Mouse (Mus musculus) G1E (cell line): Measurements from ENCODE around the gene Csnk2b. TPM values are rescaled to one million over a fixed set of nuclear protein-coding genes. Genes with fewer than 3 reads are reported as not detected.

Source experiments
- ATAC-seq: 2 replicates; pipeline ENCODE4 v1.8.0; 2016; ENCODE audit warnings: mild to moderate bottlenecking; ENCODE audit not compliant: insufficient number of reproducible peaks, poor library complexity, low FRiP score, severe bottlenecking; ENCODE audit errors: extremely low read depth
- DNase-seq: peaks from one replicate; pipeline ENCODE4 v3.0.0; 2012; ENCODE audit warnings: low spot score
- H3K27me3 ChIP-seq: 2 replicates; pipeline ENCODE4 v1.6.1; 2012; ENCODE audit warnings: mild to moderate bottlenecking, low read length, inconsistent platforms; ENCODE audit not compliant: insufficient read depth
- H3K36me3 ChIP-seq: replicated peaks from 2 replicates; pipeline ENCODE3; 2012; ENCODE audit warnings: mild to moderate bottlenecking, inconsistent platforms
- H3K4me1 ChIP-seq: 2 replicates; pipeline ENCODE4 v1.6.1; 2012; ENCODE audit warnings: low read depth, low read length, inconsistent platforms, mixed read lengths; ENCODE audit not compliant: insufficient read depth
- H3K4me3 ChIP-seq: 2 replicates; pipeline ENCODE4 v1.5.1; 2012; ENCODE audit warnings: low read depth, mild to moderate bottlenecking, inconsistent platforms, low read length, moderate library complexity, mixed read lengths
- H3K9me3 ChIP-seq: replicated peaks from 2 replicates; pipeline ENCODE4 v1.6.1; 2012; ENCODE audit warnings: inconsistent platforms
- CTCF ChIP-seq: IDR thresholded peaks from 2 replicates; pipeline ENCODE4 v1.5.1; 2012; ENCODE audit warnings: low read depth, low read length, inconsistent platforms, mixed read lengths
- GATA1 ChIP-seq: IDR thresholded peaks from 2 replicates; pipeline ENCODE4 v1.6.1; 2012; ENCODE audit warnings: borderline replicate concordance, low read length, inconsistent platforms, mixed read lengths
- GATA2 ChIP-seq: IDR thresholded peaks from 2 replicates; pipeline ENCODE4 v1.6.1; 2012; ENCODE audit warnings: low read depth, low read length, inconsistent platforms, borderline replicate concordance
- POLR2AphosphoS5 ChIP-seq: IDR thresholded peaks from 2 replicates; pipeline ENCODE4 v1.6.1; 2012; ENCODE audit warnings: low read depth, low read length, inconsistent platforms; ENCODE audit not compliant: insufficient replicate concordance
- TAL1 ChIP-seq: conservative IDR thresholded peaks from 2 replicates; pipeline ENCODE4 v1.6.1; 2012; ENCODE audit warnings: low read depth, low read length, inconsistent platforms, mixed read lengths
- polyA plus RNA-seq: library from polyadenylated mRNA; stranded (reverse); fragments of >175 nt; gene quantifications from 2 replicates; pipeline ENCODE4 v1.2.3, GENCODE M21; 2012
- total RNA-seq, 2 experiments: library from RNA; stranded (forward) in 1 of 2; stranded (reverse) in 1 of 2; fragments of 200-1000 nt in 1 of 2; fragments of >200 nt in 1 of 2; fragmentation: Nextera tagmentation in 1 of 2; gene quantifications; 2 replicates each; pipeline ENCODE4 v1.2.3; 2014 to 2017

Csnk2b gene
- total and polyA plus RNA-seq, 3 experiments = 79.6 to 466 (median 460) TPM

DNA sequence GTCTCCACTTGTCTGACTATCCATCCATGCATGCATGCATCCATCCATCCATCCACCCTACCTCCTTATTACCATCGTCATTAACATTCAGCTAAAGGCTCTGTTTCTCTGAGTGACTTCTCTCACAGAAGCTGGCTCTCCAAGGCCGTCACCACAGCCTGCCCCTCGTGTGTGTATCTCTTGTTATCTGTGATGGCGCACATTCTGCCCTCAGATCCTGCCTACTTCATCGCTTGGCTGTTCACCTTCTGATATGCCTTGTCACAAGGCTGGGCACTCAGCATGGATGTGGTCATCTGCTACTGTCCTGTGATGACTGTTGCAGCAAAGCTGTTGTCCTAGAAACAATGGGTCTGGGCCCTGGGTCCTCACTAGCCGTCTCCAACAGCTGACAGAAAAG, 17.1 kb downstream of the Csnk2b start:
- Histone ChIP-seq H3K4me3 (no peak overlapping the region), H3K9me3 (no peaks in the 10 kb centered on the region), H3K4me1 (peaks cover 80% of the 10 kb centered on the region), H3K27me3 (no peaks in the 10 kb centered on the region), H3K36me3 (peaks cover 51% of the 10 kb centered on the region)
- peak; percentile 56 for TF ChIP-seq TAL1
- TF ChIP-seq POLR2AphosphoS5 = no peak
- ATAC-seq (no peak; the same call in 1 of the 2 replicates), DNase-seq (no peak)

DNA sequence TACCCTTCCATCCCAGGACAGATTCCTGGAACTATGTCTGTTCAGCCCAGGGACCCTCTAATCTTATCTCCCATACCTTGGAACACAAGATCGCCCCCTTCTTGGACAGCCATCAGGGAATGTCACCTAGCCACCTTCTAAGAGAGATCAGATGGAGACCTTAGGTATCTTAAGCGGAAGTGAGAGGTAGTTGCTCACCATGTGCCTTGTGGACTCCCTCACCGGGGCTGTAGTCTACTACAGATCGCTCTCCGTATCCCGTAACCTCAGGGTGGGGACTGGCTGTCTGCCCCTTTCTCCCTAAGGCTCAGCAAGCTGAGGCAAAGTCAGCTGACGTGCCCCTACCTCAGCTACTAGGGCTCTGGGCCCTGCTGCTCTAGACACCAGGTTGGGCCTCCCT, 17.8 kb downstream of the Csnk2b start:
- Histone ChIP-seq H3K9me3 (no peaks in the 10 kb centered on the region), H3K27me3 (no peaks in the 10 kb centered on the region), H3K36me3 (peaks cover 58% of the 10 kb centered on the region), H3K4me1 (peaks cover 85% of the 10 kb centered on the region), H3K4me3 (no peak overlapping the region; the same call in 1 of the 2 replicates)
- TF ChIP-seq GATA2 (no peak), TAL1 (no peak), GATA1 (no peak), CTCF (no peak), POLR2AphosphoS5 (no peak)
- DNase-seq (no peak), ATAC-seq (no peak)

DNA sequence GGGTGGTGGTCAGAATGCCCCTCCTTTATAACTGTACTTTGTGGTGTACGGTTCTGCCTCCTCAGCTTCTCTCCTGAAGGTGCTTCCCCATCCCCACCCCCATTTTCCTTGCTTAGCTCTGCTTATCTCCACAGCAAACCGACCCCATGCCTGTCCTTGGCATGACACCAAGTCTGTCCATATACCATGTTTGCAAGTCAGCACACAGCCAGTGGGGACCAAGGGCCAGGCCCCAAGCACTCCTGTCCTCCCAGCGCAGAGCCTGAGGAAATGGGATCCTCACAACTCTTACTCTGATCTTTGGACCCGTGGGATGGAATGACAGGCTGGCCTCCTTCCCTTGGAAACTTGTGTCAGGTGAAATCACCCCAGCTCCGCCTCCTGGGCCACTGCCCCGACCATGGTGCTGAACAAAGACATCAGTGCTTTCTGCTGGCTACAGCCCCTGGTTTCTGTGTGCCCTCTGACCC, 18.6 kb downstream of the Csnk2b start:
- Histone ChIP-seq H3K4me3 (peak overlapping the region; percentile 49; the same call in 1 of the 2 replicates), H3K27me3 (no peaks in the 10 kb centered on the region), H3K9me3 (no peaks in the 10 kb centered on the region), H3K4me1 (peaks cover 83% of the 10 kb centered on the region), H3K36me3 (peaks cover 66% of the 10 kb centered on the region)
- DNase-seq (no peak), ATAC-seq (no peak)
- TF ChIP-seq TAL1 (no peak), CTCF (no peak), GATA1 (no peak), GATA2 (no peak), POLR2AphosphoS5 (no peak)

DNA sequence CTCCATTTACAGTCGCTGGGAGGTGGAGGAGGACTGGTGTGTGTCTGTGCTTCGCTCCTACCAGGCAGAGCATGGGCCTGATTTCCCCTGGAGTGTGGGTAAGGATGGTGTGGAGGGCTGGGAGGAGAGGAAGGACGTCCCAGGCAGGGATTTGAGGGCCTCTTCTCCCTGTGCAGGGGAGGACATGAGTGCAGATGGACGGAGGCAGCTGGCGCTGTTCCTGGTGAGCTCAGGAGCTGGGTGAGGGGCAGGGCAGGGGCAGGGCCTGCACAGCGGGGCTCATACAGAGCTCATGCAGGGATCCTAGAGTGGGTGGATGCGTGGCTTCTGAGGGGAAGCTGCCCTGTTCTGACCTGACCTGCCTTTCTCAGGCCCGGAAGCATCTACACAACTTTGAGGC, 19.6 kb downstream of the Csnk2b start:
- DNase-seq (no peak), ATAC-seq (no peak)
- H3K4me3 ChIP-seq = no peak overlapping the region; the same call in 1 of the 2 replicates
- no peak for TF ChIP-seq CTCF
- TF ChIP-seq GATA2 = no peak
- TF ChIP-seq GATA1 = no peak
- no peak for TF ChIP-seq TAL1
- no peak for TF ChIP-seq POLR2AphosphoS5
- H3K36me3 ChIP-seq = peaks cover 76% of the 10 kb centered on the region
- peaks cover 86% of the 10 kb centered on the region for H3K4me1 ChIP-seq
- no peaks in the 10 kb centered on the region for H3K27me3 ChIP-seq
- H3K9me3 ChIP-seq = no peaks in the 10 kb centered on the region

DNA sequence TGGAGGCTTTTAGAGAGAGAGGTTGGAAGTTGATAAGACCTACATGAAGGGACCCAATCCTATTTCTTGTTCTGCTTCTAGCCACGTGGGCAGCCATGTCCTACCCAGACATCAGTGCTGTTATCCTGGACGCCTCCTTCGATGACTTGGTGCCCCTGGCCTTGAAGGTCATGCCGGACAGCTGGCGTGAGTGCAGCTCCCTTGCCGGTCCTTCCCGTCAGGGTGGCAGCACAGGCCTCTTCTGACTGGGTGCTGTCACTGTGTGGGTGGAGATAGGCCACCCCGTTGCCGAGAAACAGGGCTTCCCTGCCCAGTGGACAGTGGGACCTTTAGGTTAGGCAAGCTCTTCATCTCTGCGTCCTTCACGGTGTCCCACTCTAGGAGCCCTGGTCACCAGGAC, 20.7 kb downstream of the Csnk2b start:
- H3K36me3 ChIP-seq = peaks cover 87% of the 10 kb centered on the region
- H3K4me3 ChIP-seq = no peak overlapping the region
- no peak for TF ChIP-seq POLR2AphosphoS5
- no peak for TF ChIP-seq TAL1
- TF ChIP-seq GATA2 = no peak
- TF ChIP-seq CTCF = no peak
- no peak for TF ChIP-seq GATA1
- ATAC-seq = no peak
- peaks cover 86% of the 10 kb centered on the region for H3K4me1 ChIP-seq
- DNase-seq = no peak
- H3K27me3 ChIP-seq = no peaks in the 10 kb centered on the region
- H3K9me3 ChIP-seq = no peaks in the 10 kb centered on the region

DNA sequence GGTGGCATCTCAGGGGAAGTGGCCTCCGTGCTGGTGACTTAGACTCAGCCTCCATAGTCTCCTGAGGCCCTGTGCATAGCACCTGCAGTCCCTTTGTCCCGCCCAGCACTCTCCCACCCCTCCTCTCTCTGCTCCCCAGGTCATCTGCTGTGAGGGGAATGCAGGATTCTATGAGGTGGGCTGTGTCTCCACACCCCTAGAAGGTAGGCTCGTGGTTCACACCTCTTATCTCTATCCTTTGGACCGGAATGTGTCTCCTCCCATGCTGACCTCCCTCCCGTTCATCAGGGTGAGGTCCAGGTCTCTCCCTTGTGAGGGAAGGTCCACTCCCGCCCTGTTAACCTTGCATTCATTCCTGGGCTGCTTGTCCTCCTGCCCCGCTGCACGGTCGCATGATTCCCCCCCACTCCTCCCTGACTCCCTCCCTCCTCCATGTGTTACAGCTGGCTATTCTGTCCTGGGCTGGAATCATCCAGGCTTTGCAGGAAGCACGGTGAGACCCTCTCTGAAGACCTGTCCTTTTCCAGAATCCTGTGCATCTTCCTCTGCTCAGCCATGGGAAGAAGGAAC, 21.6 kb downstream of the Csnk2b start:
- H3K27me3 ChIP-seq = no peaks in the 10 kb centered on the region
- peaks cover 96% of the 10 kb centered on the region for H3K36me3 ChIP-seq

More for the DNA sequence above, 21.6 kb downstream of the Csnk2b start:
- H3K4me3 ChIP-seq = no peak overlapping the region
- TF ChIP-seq TAL1 = no peak
- DNase-seq = no peak
- no peak for ATAC-seq
- H3K4me1 ChIP-seq = peaks cover 81% of the 10 kb centered on the region
- no peaks in the 10 kb centered on the region for H3K9me3 ChIP-seq
